Mouse (Mus musculus): Measurements from ENCODE around the gene Ankrd28. TPM values are rescaled to one million over a fixed set of nuclear protein-coding genes. Genes with fewer than 3 reads are reported as not detected.

The Ankrd28 gene
- polyA plus RNA-seq, 1 experiment: 27.8 TPM

GRCm38 (mm10) chr14:31843571-31843970, 13.1 kb upstream of the Ankrd28 start:
- TF ChIP-seq POLR2A (IDR thresholded peaks at IDR 0.05; ENCODE audit: extremely low read depth, insufficient read depth, low read length) (no peak), CTCF (IDR thresholded peaks at IDR 0.05; ENCODE audit: extremely low read depth, insufficient read depth, low read length) (no peak)
- H3K27ac ChIP-seq (ENCODE audit: insufficient read depth, low read length): no peak overlapping the region
- H3K4me1 ChIP-seq (ENCODE audit: control insufficient read depth, insufficient read depth, low read length): no peaks in the 10 kb centered on the region
- H3K4me3 ChIP-seq (ENCODE audit: insufficient read depth, low read length): no peak overlapping the region

DNA sequence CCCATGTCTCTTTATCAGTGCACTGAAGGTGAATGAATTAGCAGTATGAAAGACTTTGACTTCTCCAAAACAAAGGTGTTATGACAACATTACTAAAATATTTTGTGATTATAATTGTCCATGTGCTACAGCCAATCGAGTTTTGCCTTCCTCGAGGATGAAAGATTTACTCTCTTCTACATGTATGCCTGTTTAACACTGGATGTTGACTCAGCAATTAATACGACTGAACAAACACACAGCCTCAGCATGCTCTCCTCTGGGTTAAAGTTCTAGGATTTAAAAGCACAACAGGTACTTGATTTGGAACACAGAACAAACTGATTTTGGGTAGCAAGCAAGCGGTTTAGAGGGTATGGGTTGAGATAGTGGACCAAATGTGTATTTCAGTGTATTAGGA, 1.6 kb upstream of the Ankrd28 start:
- TF ChIP-seq POLR2A (IDR thresholded peaks at IDR 0.05; ENCODE audit: extremely low read depth, insufficient read depth, low read length): no peak
- TF ChIP-seq CTCF (IDR thresholded peaks at IDR 0.05; ENCODE audit: extremely low read depth, insufficient read depth, low read length): no peak
- Histone ChIP-seq H3K4me1 (ENCODE audit: control insufficient read depth, insufficient read depth, low read length) (peaks cover 1% of the 10 kb centered on the region; the same call in 1 of the 2 replicates), H3K4me3 (ENCODE audit: insufficient read depth, low read length) (peak overlapping the region; percentile 19; the same call in 1 of the 2 replicates), H3K27ac (ENCODE audit: insufficient read depth, low read length) (no peak overlapping the region)

DNA sequence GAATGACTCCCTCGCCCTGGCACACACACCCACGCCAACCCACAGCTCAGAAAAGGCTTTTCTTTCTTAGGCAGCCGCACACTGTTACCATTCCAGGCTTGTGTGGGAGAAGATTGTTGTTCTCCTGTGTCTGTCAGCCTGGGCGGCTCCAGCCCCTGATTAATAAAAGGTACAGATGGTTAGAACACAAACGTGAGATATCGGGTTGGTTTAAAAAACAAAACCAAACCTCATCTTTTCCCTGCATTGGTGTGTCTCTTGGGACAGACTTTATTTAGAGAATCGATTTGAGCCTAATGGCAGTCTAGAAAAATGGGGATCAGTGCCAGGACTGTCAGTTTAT, 890 bp upstream of the Ankrd28 start:
- Histone ChIP-seq H3K27ac (ENCODE audit: insufficient read depth, low read length) (no peak overlapping the region), H3K4me3 (ENCODE audit: insufficient read depth, low read length) (peak overlapping the region; percentile 85)
- TF ChIP-seq POLR2A (IDR thresholded peaks at IDR 0.05; ENCODE audit: extremely low read depth, insufficient read depth, low read length): 0 out of 2 replicates have a peak, but pooled peaks have one; percentile 11
- no peak for TF ChIP-seq CTCF (IDR thresholded peaks at IDR 0.05; ENCODE audit: extremely low read depth, insufficient read depth, low read length)

DNA sequence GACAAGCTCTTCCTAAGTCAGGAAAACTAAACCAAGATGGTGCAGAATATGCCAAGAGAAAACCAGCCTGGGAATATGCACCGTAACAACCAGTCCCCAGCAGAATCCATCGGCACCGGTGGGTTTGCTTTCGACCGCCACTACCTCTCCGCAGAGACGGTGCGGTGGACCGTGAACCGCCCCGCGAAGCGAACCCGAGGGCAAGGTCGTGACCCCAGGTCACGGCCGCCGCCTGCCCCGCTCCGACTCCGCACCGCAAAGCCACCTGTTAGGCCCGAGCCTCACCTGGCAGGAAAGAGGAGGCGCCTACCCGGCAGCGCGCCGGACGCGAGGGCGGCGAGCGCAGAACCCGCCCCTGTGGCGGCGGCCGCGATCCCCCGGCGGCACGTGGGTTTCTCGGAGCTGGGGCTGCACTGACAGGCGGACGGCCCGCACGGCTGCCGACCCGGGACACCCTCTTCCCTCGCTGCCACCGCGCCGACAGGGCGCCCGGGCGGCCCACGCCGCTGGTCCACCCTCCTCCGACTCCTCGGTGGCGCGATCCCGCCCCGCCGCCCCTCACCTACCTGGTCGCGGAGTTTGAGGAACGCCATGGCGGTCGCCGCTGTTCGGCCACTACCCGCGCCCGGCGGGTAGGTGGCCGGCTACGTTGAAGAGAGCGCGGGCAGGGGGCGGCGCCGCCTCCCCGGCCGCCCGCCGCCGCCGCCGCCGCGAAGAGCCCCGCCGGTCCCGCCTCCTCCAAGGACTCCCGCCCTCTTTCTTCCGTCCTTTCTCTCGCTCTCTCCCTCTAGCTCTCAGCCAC, 489 bp downstream of the Ankrd28 start:
- peak overlapping the region; percentile 85 for H3K4me3 ChIP-seq (ENCODE audit: insufficient read depth, low read length)
- H3K27ac ChIP-seq (ENCODE audit: insufficient read depth, low read length): peak overlapping the region; percentile 95
- peaks cover 1% of the 10 kb centered on the region; the same call in 1 of the 2 replicates for H3K4me1 ChIP-seq (ENCODE audit: control insufficient read depth, insufficient read depth, low read length)
- TF ChIP-seq CTCF (IDR thresholded peaks at IDR 0.05; ENCODE audit: extremely low read depth, insufficient read depth, low read length) (no peak), POLR2A (IDR thresholded peaks at IDR 0.05; ENCODE audit: extremely low read depth, insufficient read depth, low read length) (0 out of 2 replicates have a peak, but pooled peaks have one; percentile 12)

More for the DNA sequence above, 890 bp upstream of the Ankrd28 start:
- peaks cover 1% of the 10 kb centered on the region; the same call in 1 of the 2 replicates for H3K4me1 ChIP-seq (ENCODE audit: control insufficient read depth, insufficient read depth, low read length)

GRCm38 (mm10) chr14:31827221-31827620, 3.2 kb downstream of the Ankrd28 start:
- TF ChIP-seq CTCF (IDR thresholded peaks at IDR 0.05; ENCODE audit: extremely low read depth, insufficient read depth, low read length) (no peak), POLR2A (IDR thresholded peaks at IDR 0.05; ENCODE audit: extremely low read depth, insufficient read depth, low read length) (no peak)
- Histone ChIP-seq H3K4me1 (ENCODE audit: control insufficient read depth, insufficient read depth, low read length) (peaks cover 1% of the 10 kb centered on the region; the same call in 1 of the 2 replicates), H3K4me3 (ENCODE audit: insufficient read depth, low read length) (no peak overlapping the region), H3K27ac (ENCODE audit: insufficient read depth, low read length) (no peak overlapping the region)

- TF ChIP-seq POLR2A (IDR thresholded peaks at IDR 0.05; ENCODE audit: extremely low read depth, insufficient read depth, low read length): no peak
- TF ChIP-seq CTCF (IDR thresholded peaks at IDR 0.05; ENCODE audit: extremely low read depth, insufficient read depth, low read length): no peak
- H3K4me3 ChIP-seq (ENCODE audit: insufficient read depth, low read length): no peak overlapping the region
Observed at GRCm38 (mm10) chr14:31809942-31810341, 20.5 kb downstream of the Ankrd28 start.

GRCm38 (mm10) chr14:31803791-31804190, 26.7 kb downstream of the Ankrd28 start:
- H3K27ac ChIP-seq (ENCODE audit: insufficient read depth, low read length): no peak overlapping the region
- H3K4me1 ChIP-seq (ENCODE audit: control insufficient read depth, insufficient read depth, low read length): no peaks in the 10 kb centered on the region; the same call in 1 of the 2 replicates
- no peak for TF ChIP-seq POLR2A (IDR thresholded peaks at IDR 0.05; ENCODE audit: extremely low read depth, insufficient read depth, low read length)
- no peak for TF ChIP-seq CTCF (IDR thresholded peaks at IDR 0.05; ENCODE audit: extremely low read depth, insufficient read depth, low read length)
- H3K4me3 ChIP-seq (ENCODE audit: insufficient read depth, low read length): no peak overlapping the region

More at GRCm38 (mm10) chr14:31809942-31810341, 20.5 kb downstream of the Ankrd28 start:
- H3K4me1 ChIP-seq (ENCODE audit: control insufficient read depth, insufficient read depth, low read length): no peaks in the 10 kb centered on the region; the same call in 1 of the 2 replicates
- H3K27ac ChIP-seq (ENCODE audit: insufficient read depth, low read length): no peak overlapping the region

DNA sequence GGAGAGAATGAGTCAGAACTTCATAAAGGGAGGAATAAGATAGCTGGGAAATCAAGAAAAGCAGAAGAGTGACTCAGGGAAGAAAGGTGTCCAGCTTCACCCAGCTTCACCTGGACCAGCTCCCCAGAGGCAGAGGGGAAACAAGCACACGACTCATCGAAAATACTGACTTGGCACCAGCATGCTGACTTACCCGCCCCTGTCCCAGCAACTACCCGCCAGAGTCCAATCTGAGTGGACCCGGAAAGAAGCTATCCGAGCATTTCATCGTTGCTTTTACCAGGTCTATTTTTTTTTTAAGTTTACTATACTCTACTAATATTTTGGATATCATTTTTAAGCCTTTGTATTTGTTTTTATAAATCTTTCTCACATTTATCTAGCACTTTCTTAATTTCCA, 29.5 kb downstream of the Ankrd28 start:
- Histone ChIP-seq H3K27ac (ENCODE audit: insufficient read depth, low read length) (no peak overlapping the region), H3K4me1 (ENCODE audit: control insufficient read depth, insufficient read depth, low read length) (no peaks in the 10 kb centered on the region; the same call in 1 of the 2 replicates), H3K4me3 (ENCODE audit: insufficient read depth, low read length) (no peak overlapping the region)
- no peak for TF ChIP-seq CTCF (IDR thresholded peaks at IDR 0.05; ENCODE audit: extremely low read depth, insufficient read depth, low read length)
- TF ChIP-seq POLR2A (IDR thresholded peaks at IDR 0.05; ENCODE audit: extremely low read depth, insufficient read depth, low read length): no peak

GRCm38 (mm10) chr14:31800446-31800845, 30.0 kb downstream of the Ankrd28 start:
- no peak overlapping the region for H3K4me3 ChIP-seq (ENCODE audit: insufficient read depth, low read length)
- no peak overlapping the region for H3K27ac ChIP-seq (ENCODE audit: insufficient read depth, low read length)
- no peak for TF ChIP-seq CTCF (IDR thresholded peaks at IDR 0.05; ENCODE audit: extremely low read depth, insufficient read depth, low read length)
- TF ChIP-seq POLR2A (IDR thresholded peaks at IDR 0.05; ENCODE audit: extremely low read depth, insufficient read depth, low read length): no peak
- H3K4me1 ChIP-seq (ENCODE audit: control insufficient read depth, insufficient read depth, low read length): no peaks in the 10 kb centered on the region; the same call in 1 of the 2 replicates

GRCm38 (mm10) chr14:31798937-31799336, 31.5 kb downstream of the Ankrd28 start:
- Histone ChIP-seq H3K27ac (ENCODE audit: insufficient read depth, low read length) (no peak overlapping the region), H3K4me1 (ENCODE audit: control insufficient read depth, insufficient read depth, low read length) (no peaks in the 10 kb centered on the region; the same call in 1 of the 2 replicates), H3K4me3 (ENCODE audit: insufficient read depth, low read length) (no peak overlapping the region)
- TF ChIP-seq POLR2A (IDR thresholded peaks at IDR 0.05; ENCODE audit: extremely low read depth, insufficient read depth, low read length) (no peak), CTCF (IDR thresholded peaks at IDR 0.05; ENCODE audit: extremely low read depth, insufficient read depth, low read length) (no peak)
